Comparison of ENCODE assay signal across 31 mouse cellular contexts in genomic region chr11:6669041-6669440, GRCm38 (mm10). TPM values are rescaled to one million over a fixed set of nuclear protein-coding genes. Genes with fewer than 3 reads are reported as not detected.
DNase-seq lines count a peak whose midpoint lies in the region; ATAC-seq and TF ChIP-seq lines count a peak whose summit lies in the region.
"Had no signal": no experiment of that assay in that cellular context is flagged by ENCODE, and none has a peak within 500 bp of the region (broad histone marks: within the 10 kb centered on the region; RNA-seq: fewer than 3 reads in every experiment).

No protein-coding gene starts in this region.

- H3K36me3 ChIP-seq in heart, adult 2 months (ENCODE audit: control insufficient read depth, insufficient read depth, low read length): no peaks in the 10 kb centered on the region
- no peaks in the 10 kb centered on the region for H3K36me3 ChIP-seq in kidney, postnatal 0 days (ENCODE audit: insufficient read depth, low read length)
- H3K36me3 ChIP-seq in intestine, postnatal 0 days (ENCODE audit: control insufficient read depth, insufficient read depth): no peaks in the 10 kb centered on the region
- H3K36me3 ChIP-seq: embryonic facial prominence, embryonic 13.5 days; forebrain, embryonic 10.5 days; heart, embryonic 12.5 days; heart, embryonic 15.5 days; hindbrain, embryonic 12.5 days; hindbrain, embryonic 15.5 days had no signal

- ATAC-seq in kidney, postnatal 0 days (replicated peaks; ENCODE audit: low FRiP score, low read depth): no peak
- ATAC-seq in intestine, postnatal 0 days: no peak
- ATAC-seq: forebrain, embryonic 13.5 days; forebrain, embryonic 16.5 days; Patski had no signal

- intact Hi-C loops in heart, adult 2 months (cut with DNase I): no loop called here
- intact Hi-C loops in left cerebral cortex, postnatal 36 days (cut with DNase I): no loop called here

- H3K4me1 ChIP-seq in heart, adult 2 months (ENCODE audit: control insufficient read depth, insufficient read depth, low read length): peaks cover 2% of the 10 kb centered on the region
- no peaks in the 10 kb centered on the region; the same call in 1 of the 2 replicates for H3K4me1 ChIP-seq in kidney, postnatal 0 days (replicated peaks; ENCODE audit: insufficient read depth, low read length)
- no peaks in the 10 kb centered on the region for H3K4me1 ChIP-seq in intestine, postnatal 0 days (replicated peaks; ENCODE audit: control insufficient read depth, insufficient read depth, low read length)
- H3K4me1 ChIP-seq: embryonic facial prominence, embryonic 13.5 days; forebrain, embryonic 13.5 days; heart, embryonic 12.5 days; heart, embryonic 15.5 days; hindbrain, embryonic 12.5 days; hindbrain, embryonic 15.5 days had no signal

- TF ChIP-seq POLR2A in heart, adult 2 months (IDR thresholded peaks at IDR 0.05; ENCODE audit: insufficient read depth, low read depth, low read length): no peak

- peak overlapping the region; percentile 33 for H3K27ac ChIP-seq in heart, adult 2 months
- H3K27ac ChIP-seq in kidney, postnatal 0 days: no peak overlapping the region
- no peak overlapping the region for H3K27ac ChIP-seq in intestine, postnatal 0 days (ENCODE audit: low read depth, low read length)
- H3K27ac ChIP-seq: embryonic facial prominence, embryonic 13.5 days; forebrain, embryonic 10.5 days; forebrain, embryonic 13.5 days; heart, embryonic 15.5 days; hindbrain, embryonic 12.5 days; hindbrain, embryonic 15.5 days had no signal

- WGBS in heart, adult 2 months: 32% methylated on average over 9 of the region's 9 CpGs
- 46% methylated on average over 9 of the region's 9 CpGs for WGBS in kidney, postnatal 0 days
- 59% methylated on average over 9 of the region's 9 CpGs for WGBS in intestine, postnatal 0 days

- H3K4me2 ChIP-seq in kidney, postnatal 0 days (ENCODE audit: low read length): no peak overlapping the region
- no peak overlapping the region for H3K4me2 ChIP-seq in intestine, postnatal 0 days (replicated peaks; ENCODE audit: low read depth)
- H3K4me2 ChIP-seq: embryonic facial prominence, embryonic 13.5 days; forebrain, embryonic 13.5 days; heart, embryonic 12.5 days; heart, embryonic 15.5 days; hindbrain, embryonic 12.5 days; hindbrain, embryonic 15.5 days had no signal

- H3K4me3 ChIP-seq in heart, adult 2 months: no peak overlapping the region
- no peak overlapping the region for H3K4me3 ChIP-seq in kidney, postnatal 0 days (replicated peaks; ENCODE audit: low read depth, low read length)
- H3K4me3 ChIP-seq in intestine, postnatal 0 days (ENCODE audit: low read depth, low read length): no peak overlapping the region
- H3K4me3 ChIP-seq: embryonic facial prominence, embryonic 13.5 days; forebrain, embryonic 10.5 days; forebrain, embryonic 13.5 days; heart, embryonic 12.5 days; heart, embryonic 15.5 days; hindbrain, embryonic 12.5 days; hindbrain, embryonic 15.5 days had no signal

- no peak for TF ChIP-seq CTCF in heart, adult 2 months (IDR thresholded peaks at IDR 0.05)
- no peak for TF ChIP-seq CTCF in kidney, postnatal 0 days (IDR thresholded peaks at IDR 0.05; ENCODE audit: low read depth)
- TF ChIP-seq CTCF in intestine, postnatal 0 days (IDR thresholded peaks at IDR 0.05; ENCODE audit: low read depth): no peak

- H3K9me3 ChIP-seq in kidney, postnatal 0 days (replicated peaks; ENCODE audit: low read length): no peaks in the 10 kb centered on the region; the same call in 1 of the 2 replicates
- no peaks in the 10 kb centered on the region for H3K9me3 ChIP-seq in intestine, postnatal 0 days (ENCODE audit: control insufficient read depth)
- H3K9me3 ChIP-seq: embryonic facial prominence, embryonic 13.5 days; forebrain, embryonic 10.5 days; forebrain, embryonic 13.5 days; heart, embryonic 15.5 days; hindbrain, embryonic 12.5 days had no signal

- no peaks in the 10 kb centered on the region for H3K27me3 ChIP-seq in heart, adult 2 months (ENCODE audit: control insufficient read depth, insufficient read depth, low read length)
- no peaks in the 10 kb centered on the region for H3K27me3 ChIP-seq in kidney, postnatal 0 days (ENCODE audit: insufficient read depth, low read length)
- no peaks in the 10 kb centered on the region for H3K27me3 ChIP-seq in intestine, postnatal 0 days (replicated peaks; ENCODE audit: control insufficient read depth, insufficient read depth, low read length)
- H3K27me3 ChIP-seq: embryonic facial prominence, embryonic 13.5 days; heart, embryonic 12.5 days; heart, embryonic 15.5 days; hindbrain, embryonic 15.5 days had no signal

- H3K9ac ChIP-seq in heart, adult 2 months (ENCODE audit: low read depth, low read length): no peak overlapping the region
- no peak overlapping the region for H3K9ac ChIP-seq in kidney, postnatal 0 days (ENCODE audit: low read depth, low read length)
- H3K9ac ChIP-seq in intestine, postnatal 0 days (ENCODE audit: low read depth, low read length): no peak overlapping the region
- H3K9ac ChIP-seq: embryonic facial prominence, embryonic 13.5 days; forebrain, embryonic 13.5 days; heart, embryonic 12.5 days; heart, embryonic 15.5 days; hindbrain, embryonic 12.5 days; hindbrain, embryonic 15.5 days had no signal

- DNase-seq in heart, adult 2 months: no peak
- no peak for DNase-seq in heart, adult 8-10 months (ENCODE audit: low spot score)
- peak; percentile 28 for DNase-seq in kidney, postnatal 0 days (ENCODE audit: low spot score)
- no peak for DNase-seq in kidney, adult 18-20 months
- DNase-seq in A20 (ENCODE audit: low read depth, low spot score): peak; percentile 64
- DNase-seq in Muller cell, postnatal 12 days (ENCODE audit: inconsistent ontology term): peak; percentile 16
- no peak for DNase-seq in left cerebral cortex, postnatal 36 days (ENCODE audit: low spot score in 2 of 2)
- DNase-seq: adrenal gland, postnatal 10 days; cerebellum, adult 18-20 months; cerebellum, adult 9-10 months; cerebellum, postnatal 14 days; gastrocnemius, postnatal 10 days; gastrocnemius, postnatal 36 days; heart, postnatal 14 days had no signal

- no peaks in the 10 kb centered on the region for H3K79me2 ChIP-seq in heart, adult 2 months (replicated peaks; ENCODE audit: control insufficient read depth, insufficient read depth, low read length)

- TF ChIP-seq EP300 in heart, adult 2 months (IDR thresholded peaks at IDR 0.05; ENCODE audit: insufficient read depth, low read depth, low read length): no peak

RNA-seq across cellular contexts. Expression of gene Ramp3, which starts 10.7 kb away (rescaled TPM):
- 1 to 10 TPM; 6.0 to 7.6 TPM for total RNA-seq in heart, adult 2 months (2021)
- 7.6 and 9.5 TPM in 2 replicates for polyA plus RNA-seq in heart, adult 2 months (2012; rRNA removed)
- total RNA-seq in heart, adult 8-10 months (2022): 1 to 10 TPM; 4.0 to 5.6 (median 5.5) TPM
- 25.0 and 26.5 TPM in 2 replicates for polyA plus RNA-seq in kidney, postnatal 0 days (2015; fragmentation: Nextera tagmentation; extraction: Ambion mirVana)
- polyA plus RNA-seq in intestine, postnatal 0 days (2015; fragmentation: Nextera tagmentation; extraction: Ambion mirVana): 2.8 and 2.9 TPM in 2 replicates
- total RNA-seq in left cerebral cortex, postnatal 36 days (2021): 10 to 100 TPM; 13.6 to 26.8 TPM
- total RNA-seq: granulocyte monocyte progenitor cell, adult 5-6 weeks; hematopoietic stem cell, adult 5-6 weeks had no signal

RNA-seq across cellular contexts. Expression of gene Wap, which starts 30.6 kb away (rescaled TPM):
- not detected for total RNA-seq in heart, adult 2 months (2021)
- polyA plus RNA-seq in heart, adult 2 months (2012; rRNA removed): not detected in 2 replicates
- not detected for total RNA-seq in heart, adult 8-10 months (2022)
- not detected in 2 replicates for polyA plus RNA-seq in kidney, postnatal 0 days (2015; fragmentation: Nextera tagmentation; extraction: Ambion mirVana)
- 1.3 and 4.3 TPM in 2 replicates for polyA plus RNA-seq in intestine, postnatal 0 days (2015; fragmentation: Nextera tagmentation; extraction: Ambion mirVana)
- total RNA-seq in left cerebral cortex, postnatal 36 days (2021): not detected
- total RNA-seq: adrenal gland, adult 18-20 months; adrenal gland, postnatal 10 days; adrenal gland, postnatal 36 days; ES-E14; gastrocnemius, adult 18-20 months; gastrocnemius, postnatal 10 days; gastrocnemius, postnatal 36 days; granulocyte monocyte progenitor cell, adult 5-6 weeks; heart, postnatal 14 days; hematopoietic stem cell, adult 5-6 weeks had no signal
- polyA plus RNA-seq: embryonic facial prominence, embryonic 13.5 days; forebrain, embryonic 10.5 days; forebrain, embryonic 13.5 days; forebrain, embryonic 16.5 days; heart, embryonic 12.5 days; heart, embryonic 15.5 days; hindbrain, embryonic 12.5 days; hindbrain, embryonic 15.5 days; intestine, embryonic 14.5 days; Patski had no signal

RNA-seq across cellular contexts. Expression of gene Tbrg4, which starts 43.2 kb away (rescaled TPM):
- 10 to 100 TPM; 85.1 to 95.8 TPM for total RNA-seq in heart, adult 2 months (2021)
- 110 and 131 TPM in 2 replicates for polyA plus RNA-seq in heart, adult 2 months (2012; rRNA removed)
- 100 to 1,000 TPM in 3 of 4 experiments, 10 to 100 TPM in 1; 96.9 to 117 (median 106) TPM for total RNA-seq in heart, adult 8-10 months (2022)
- 32.2 and 34.5 TPM in 2 replicates for polyA plus RNA-seq in kidney, postnatal 0 days (2015; fragmentation: Nextera tagmentation; extraction: Ambion mirVana)
- polyA plus RNA-seq in intestine, postnatal 0 days (2015; fragmentation: Nextera tagmentation; extraction: Ambion mirVana): 30.8 and 32.6 TPM in 2 replicates
- total RNA-seq in left cerebral cortex, postnatal 36 days (2021): 10 to 100 TPM; 48.3 to 58.7 TPM

Comparison
In these comparisons a context has a peak if more than half of its experiments do, and no peak if none do; other contexts are left out.
1. DNase-seq: peak in kidney, postnatal 0 days (single experiment), A20 (single experiment) and Muller cell, postnatal 12 days (single experiment); none in heart, adult 2 months (0 of 2), heart, adult 8-10 months (single experiment), kidney, adult 18-20 months (single experiment) and left cerebral cortex, postnatal 36 days (0 of 2).